Mouse (Mus musculus) kidney, adult 11 months (tissue): ENCODE data around the gene Phb2.

ENCODE experiments used
- DNase-seq: peaks from one replicate; pipeline ENCODE4 v3.0.0; 2022

Phb2 gene

DNA sequence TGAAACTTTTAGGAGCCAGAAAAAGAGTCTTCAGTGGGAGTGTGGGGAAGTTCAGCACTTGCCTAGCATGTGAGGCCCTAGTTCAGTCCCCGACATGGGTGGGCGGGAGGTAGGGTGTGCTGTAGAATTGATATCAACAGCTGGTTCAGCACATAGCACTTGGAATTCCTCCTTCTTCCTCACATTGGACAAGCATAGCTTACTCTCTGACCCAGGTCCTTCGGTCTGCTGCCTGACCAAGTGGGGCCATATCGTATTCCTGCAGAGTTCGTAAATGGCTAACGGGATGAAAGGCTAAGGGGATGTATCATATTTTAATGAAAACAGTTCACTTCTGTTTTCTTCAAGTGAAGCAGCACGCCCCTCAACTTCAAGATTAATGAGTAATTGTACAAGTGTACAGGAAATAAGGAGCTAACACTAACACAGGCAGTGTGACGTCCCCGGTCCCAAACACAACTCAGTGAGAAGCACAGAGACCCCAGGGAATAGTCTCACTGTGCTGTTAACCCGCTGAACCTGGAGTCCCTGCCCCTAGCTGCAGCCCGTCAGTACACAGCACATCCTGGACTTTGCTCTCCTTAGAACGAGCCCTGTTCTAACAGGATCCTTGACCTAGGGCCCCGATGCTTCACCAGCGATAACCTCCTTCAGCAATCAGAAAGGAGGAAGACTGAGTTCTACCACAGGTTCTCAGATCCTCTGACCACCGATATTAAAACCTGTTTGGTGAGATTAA is 18.7 kb upstream of the Phb2 start:
- DNase-seq = peak; percentile 54

DNA sequence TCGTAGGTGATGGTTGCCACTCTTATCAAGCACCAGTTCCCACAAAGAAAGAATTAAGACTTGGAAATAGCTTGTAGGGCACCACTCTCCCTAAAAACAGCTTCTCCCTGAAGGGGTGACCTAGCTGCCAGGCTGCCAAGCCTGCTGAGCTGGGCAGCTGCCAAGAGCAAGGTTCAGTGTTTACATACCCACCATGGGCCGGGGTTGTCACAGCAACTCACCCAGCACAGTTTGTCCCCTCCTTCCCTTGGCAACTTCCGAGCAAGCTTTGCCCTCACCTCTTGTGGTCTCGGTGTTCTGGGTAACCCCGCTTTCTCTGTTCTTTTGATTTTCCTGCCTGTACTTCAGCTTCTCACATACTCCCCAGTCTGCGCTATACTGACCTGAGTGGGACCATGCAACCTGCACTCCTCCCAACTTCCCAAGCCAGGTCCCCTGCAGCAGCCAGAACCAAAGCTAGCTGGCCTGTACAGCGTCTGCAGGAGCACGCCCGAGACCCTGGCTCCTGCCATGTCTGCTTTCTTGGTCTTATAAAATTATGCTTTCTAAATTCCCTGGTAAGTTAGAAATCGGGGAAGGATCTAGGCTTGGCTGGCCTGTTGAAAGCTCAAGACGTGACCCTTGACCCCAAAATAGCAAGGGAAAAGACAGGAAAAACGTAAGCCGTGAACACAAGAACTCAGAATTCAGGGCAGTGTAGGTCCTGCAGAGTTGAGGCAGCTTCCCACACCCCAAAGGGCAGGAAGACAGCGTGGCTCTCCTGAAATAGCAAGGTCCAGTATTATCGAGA is 17.8 kb upstream of the Phb2 start:
- DNase-seq = peak; percentile 94

DNA sequence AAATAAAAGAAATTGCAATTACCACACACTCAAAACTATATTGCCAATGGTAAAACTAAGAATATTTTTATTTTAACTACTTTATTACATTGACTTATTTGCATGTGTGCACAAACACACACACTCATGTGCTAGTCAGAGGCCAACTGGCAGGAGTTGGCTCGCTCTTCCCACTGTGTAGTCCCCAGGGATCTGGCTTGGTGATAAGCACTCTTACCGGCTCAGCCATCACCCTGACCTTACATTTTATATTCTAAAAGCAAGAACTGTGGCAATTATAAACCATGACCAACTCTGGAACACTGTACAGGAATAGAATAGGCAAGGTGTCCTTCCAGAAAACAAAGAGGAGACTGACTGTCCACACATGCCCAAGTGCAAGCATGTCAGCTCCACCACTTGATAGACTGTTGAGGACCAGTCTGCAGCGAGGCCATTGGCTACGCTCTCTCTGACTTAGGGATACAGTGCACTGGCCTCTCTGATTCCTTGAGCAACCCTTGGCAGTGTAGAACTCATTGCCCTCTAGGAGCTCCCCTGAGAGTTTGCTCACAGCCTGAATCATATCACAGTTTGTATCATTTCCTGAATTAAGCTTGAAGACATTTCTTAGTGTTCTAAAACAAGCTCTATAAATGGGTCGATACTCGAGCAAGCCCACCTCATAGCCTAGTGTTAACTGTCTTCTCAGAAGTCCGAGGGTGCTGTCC is 15.5 kb upstream of the Phb2 start:
- no peak for DNase-seq

DNA sequence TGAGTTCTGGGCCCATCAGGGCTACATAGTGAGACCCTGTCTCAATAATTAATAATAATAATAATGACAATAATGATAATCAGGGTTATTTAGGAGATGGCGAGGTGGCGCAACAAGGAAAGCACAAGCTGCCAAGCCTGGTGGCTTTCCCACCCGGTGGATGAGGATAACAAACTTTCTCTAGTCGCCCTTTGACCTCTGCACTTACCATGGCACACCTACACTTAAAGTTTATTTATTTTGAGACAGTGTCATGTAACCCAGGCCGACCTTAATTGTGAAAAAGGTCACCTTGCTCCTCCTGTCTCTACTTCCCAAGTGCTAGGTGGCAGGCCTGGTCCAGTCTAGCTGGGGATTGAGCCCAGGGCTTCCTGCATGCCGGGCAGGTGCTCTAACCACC is 13.4 kb upstream of the Phb2 start:
- DNase-seq = no peak

DNA sequence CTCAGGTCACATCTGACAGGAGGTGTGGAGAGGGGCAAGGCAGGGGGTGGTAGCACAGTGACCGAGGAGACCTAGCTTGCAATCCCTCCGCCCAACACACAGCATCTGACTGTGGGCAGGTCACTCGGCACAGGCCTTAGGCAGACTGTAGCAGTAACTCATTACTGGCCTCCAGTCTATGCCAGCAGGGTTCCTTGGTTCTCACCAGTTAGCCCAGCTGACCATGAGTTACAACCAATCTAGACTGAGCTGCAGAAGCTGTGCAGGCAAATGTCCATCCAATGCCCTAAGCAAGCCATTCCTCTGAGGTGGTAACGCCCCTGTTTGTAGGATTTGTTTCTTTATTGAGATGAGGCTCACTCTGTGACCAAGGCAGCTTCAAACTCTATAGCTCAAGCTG is 12.8 kb upstream of the Phb2 start:
- DNase-seq = no peak

DNA sequence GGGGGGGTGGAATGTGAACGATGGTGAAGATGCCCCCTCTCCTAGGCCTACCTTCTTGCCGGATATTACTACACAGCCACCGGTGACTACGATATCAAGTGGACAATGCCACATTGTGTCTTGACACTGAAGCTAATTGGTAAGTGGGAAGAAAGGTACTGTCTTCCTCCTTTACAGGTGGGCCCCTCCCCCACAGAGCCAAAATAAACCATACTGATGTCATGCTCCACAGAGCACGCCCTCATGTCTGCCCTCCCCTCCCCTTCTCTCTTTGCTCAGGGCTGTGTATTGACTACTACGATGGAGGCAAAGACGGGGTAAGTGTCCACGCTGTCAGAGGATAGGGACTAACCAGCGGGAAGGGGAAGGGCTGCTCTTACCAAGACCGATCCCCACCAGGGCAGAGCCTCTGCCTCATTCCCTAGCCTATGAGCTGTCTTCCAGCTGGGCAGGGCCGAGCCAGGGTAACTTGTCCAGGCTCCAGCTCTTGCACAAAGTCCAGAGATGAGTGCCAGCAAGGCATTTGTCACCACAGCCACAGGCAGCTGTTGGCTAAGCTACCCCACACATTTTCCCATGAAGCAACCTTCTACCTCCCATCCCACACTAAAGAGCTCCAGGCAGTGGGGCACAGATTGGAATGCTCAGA is 12.1 kb upstream of the Phb2 start:
- DNase-seq = peak; percentile 74

DNA sequence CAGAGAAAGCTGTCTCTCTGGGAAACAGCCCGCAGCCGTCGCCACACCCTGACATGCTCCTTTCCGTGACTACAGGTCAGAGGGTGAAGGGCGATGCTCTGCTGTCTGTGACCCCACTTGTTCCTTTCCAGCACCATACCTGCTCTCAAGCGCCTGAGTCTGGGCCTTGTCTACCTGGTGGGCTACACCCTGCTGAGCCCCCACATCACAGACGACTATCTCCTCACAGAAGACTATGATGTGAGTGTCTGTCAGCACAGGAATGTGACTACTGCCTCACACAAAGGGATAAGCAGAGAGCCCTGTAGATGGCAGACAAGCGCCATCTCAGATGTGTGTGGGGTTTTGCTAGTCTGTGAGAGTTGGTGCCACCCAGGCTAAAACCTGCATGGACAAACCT is 10.8 kb upstream of the Phb2 start:
- DNase-seq = no peak

DNA sequence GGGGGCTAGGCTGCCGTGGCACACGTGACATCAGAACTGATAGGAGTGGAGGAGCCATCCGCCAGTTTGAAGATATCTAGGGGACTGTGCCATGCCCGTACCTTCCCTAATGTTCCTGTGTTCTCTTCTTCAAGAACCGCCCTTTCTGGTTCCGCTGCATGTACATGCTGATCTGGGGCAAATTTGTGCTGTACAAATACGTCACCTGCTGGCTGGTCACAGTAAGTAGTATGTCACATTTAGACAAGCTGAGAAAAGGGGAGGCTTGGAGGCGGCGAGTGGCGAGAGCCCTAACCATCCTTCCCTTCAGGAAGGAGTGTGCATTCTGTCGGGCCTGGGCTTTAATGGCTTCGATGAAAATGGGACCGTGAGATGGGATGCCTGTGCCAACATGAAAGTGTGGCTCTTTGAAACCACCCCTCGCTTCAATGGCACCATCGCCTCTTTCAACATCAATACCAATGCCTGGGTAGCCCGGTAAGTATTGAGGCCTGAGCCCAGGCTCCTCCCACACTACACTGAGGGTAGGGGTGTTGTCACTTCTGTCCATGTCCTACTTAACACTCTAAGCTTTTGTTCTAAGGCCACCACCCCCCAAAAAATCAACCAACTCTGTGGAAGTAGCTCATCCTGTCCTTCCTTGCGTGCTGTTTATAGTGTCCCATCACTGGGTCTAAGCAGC is 9.9 kb upstream of the Phb2 start:
- DNase-seq = no peak

DNA sequence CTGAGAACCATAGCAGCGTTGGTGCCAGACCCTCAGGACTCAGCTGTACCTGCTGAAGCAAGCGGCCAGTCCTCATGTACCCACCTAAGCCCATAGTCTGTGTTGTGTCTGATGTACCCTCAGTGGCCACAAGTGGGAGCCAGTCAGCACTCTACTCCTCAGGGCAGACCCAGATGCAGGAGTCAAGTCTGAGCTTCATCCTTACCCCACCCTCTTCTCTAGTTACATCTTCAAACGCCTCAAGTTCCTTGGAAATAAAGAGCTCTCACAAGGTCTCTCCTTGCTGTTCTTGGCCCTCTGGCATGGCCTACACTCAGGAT is 9.4 kb upstream of the Phb2 start:
- peak; percentile 64 for DNase-seq

DNA sequence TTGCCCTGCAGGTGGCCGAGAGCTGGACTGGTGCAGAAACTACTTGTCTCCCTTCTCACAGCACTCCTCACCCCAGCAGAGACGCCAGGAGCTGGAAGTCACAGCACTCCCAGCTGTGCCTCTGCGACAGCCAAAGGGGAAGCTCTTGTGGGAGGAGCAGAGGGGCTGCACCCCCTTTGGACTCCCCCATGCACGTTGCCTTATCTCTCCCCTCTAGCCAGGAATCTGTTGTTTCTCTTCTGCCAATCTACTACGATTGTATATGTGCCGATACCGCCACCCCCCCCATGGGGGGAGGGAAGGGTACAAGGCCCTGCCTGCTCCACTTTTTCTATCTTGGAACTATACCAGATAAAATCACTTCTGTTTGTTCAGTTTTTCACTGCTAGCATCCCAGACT is 8.3 kb upstream of the Phb2 start:
- no peak for DNase-seq

DNA sequence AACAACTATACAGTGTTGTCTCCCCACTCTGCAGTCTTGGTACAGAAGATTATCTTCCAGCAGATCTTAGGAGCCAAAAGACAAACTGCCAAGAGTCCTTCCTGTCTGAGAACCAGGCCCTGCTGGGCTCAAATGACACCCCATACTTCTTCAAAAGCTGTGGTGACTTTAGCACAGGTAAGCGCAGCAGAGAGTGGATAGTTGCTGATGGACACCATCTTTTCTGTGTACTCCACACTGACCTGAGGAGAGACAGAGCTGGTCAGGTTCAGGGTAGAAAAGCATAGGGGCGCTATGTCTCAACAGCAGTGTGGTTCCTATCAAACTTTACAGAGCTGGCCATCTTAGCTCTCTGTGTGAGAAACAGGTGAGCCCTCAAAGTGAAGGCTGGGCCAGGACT is 7.7 kb upstream of the Phb2 start:
- DNase-seq = no peak

DNA sequence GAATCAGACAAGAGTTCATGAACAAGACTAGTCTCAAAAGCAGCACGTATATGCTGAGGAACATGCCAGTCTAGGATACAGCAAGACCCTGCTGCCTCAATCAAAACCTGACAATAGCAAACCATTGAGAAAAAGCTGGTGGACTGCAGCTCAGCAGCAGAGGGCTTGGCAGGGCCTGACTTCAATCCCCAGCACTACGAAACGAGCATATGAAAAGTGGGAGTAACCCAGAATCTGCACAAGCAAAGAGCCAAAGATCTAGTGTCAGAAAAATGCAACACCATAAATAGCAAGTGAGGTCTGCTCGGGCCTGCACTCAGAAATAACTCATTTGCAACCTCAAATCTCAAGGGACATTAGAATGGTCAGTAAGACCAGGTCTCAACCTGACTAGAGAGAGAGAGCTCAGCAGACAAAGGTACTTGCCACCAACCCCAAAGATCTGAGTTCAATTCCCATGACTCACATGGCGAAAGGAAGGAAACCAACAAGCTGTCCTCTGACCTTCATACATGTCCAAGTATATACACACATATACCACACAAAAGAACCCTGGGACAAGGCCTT is 6.0 kb upstream of the Phb2 start:
- no peak for DNase-seq

DNA sequence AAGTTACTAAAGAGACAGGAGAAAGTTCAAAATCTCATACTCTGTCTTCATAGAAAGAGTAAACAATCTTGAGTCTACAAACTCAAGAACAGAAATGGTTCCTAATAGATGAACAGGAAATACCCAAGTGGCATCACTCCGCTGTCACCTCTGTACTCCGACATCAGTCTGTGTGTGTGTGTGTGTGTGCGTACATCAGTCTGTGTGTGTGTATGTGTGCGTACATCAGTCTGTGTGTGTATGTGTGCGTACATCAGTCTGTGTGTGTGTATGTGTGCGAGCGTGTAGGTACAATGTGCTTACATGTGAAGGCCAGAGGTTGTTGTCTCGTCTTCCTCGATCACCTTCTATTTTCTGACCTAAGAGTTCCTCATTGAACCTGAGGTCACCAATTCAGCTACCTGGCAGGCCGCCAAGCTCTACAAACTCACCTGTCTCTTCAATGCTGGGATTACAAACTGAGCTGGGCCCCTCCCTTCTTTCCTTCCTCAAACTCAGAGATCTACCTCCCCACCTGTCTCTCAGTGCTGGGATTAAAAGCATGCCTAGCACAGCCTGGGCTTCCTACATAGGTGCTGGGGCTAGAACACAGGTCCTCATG is 3.7 kb upstream of the Phb2 start:
- no peak for DNase-seq

DNA sequence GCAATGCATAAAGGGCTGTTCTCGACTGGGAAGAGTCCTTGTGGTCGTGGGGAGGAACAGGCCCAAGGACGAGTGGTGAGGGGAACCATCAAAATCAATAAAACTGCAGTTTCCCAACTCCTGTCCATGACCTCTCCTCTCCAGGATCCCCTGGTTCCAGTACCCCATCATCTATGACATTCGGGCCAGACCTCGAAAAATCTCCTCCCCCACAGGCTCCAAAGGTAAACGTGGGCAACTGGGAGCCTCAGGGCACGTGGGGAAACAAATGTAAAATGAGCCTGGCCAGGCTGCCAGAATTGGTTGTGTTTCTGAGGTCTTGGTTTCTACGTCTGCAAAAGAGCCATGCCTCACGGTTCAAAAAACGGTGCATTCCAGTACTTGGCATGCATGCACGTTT is 782 bp downstream of the Phb2 start:
- no peak for DNase-seq

DNA sequence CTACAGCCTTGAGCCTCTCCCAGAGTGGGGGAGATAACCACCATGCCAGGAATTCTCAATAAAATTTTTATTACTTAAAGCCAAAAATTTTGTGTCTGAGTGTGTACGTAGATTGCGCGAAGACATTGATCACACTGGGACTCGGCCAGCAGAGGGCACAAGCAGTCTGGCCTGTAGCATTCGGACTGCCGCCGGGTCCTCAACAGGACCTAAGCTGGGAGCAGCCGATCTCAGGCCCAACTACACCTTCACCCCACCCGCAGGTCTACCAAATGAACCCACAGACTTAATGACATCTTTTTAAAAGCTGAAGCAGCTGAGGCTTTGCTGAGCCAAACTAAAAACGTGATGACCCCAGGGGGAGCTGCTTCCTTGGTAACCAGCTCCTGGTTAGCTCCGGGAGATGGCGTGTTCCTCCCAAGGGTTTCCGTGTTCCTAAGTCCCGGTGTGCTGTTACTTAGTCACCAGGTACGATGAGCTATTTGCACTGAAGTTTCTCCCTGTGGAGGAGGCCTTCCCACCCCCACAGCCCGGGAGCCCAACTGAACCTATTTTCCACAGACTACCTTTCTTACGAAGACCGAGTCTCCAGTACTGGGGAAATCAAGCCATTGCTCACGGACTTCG is 4.8 kb downstream of the Phb2 start:
- DNase-seq = peak; percentile 26

DNA sequence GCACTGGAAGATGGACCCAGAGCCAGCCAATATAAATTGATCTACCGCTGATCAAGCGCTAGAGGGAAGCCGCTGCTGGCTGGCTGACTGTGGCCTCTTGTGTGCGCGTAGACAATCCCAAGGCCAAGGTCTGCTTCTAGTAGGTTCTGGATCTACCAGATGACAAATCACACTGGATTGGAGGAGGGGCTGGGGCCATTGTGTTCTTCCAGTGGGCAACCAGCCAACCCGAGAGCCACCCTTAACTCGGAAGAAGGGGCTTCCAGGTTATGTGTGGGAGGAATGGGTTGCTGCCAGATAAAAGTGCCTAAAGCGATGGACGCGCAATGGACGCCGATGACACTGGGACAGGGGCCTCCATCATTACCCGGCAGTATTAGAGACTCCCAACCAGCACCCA is 5.8 kb downstream of the Phb2 start:
- DNase-seq = no peak

DNA sequence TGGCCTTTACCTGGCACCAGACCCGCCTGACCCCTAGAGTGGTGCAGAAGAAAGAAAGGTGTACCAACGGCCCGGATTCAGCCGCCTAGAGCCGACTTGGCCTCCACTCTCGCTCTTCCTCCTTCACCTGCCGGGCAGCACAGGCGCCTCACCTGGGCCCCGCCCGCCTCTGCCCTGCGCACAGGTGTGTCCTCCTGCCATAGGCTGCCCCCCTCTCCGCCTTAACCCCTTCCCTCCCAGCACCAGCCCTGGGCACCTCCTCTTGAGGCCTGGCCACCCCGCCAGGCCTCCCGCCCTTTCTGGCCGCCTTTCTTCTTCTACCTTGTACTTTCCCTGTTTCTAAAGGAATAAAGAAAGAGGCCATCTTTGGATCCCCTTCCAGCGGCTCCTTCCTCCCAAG is 6.6 kb downstream of the Phb2 start:
- peak; percentile 69 for DNase-seq

DNA sequence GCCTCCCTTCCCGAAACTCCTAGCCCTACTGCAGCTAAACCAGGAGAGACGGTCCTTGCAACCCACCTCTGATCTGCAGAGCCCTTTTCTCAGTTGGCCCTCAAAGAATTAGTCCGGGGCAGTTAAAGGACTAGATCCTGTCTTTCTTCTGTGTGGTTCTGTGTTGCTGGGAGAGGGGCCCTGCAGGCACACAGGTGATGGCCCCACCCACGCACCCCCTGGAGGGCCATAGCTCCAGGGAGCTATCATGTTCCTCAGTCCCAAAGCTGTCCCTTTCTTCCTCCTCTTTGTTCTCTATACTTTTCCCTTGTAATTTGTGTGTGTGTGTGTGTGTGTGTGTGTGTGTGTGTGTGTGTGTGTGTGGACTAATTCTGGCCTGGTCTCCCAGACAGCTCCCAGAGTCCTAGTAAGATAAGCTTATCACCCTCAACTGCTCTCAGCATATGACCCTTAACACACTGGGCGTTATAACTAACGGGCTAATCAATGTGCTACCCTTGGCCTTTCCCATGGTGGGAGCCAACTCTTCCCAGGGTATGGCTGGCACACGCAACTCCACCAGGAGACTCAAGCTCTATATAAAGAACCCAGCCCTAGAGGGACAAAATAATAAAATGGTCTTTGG is 7.3 kb downstream of the Phb2 start:
- DNase-seq = no peak

DNA sequence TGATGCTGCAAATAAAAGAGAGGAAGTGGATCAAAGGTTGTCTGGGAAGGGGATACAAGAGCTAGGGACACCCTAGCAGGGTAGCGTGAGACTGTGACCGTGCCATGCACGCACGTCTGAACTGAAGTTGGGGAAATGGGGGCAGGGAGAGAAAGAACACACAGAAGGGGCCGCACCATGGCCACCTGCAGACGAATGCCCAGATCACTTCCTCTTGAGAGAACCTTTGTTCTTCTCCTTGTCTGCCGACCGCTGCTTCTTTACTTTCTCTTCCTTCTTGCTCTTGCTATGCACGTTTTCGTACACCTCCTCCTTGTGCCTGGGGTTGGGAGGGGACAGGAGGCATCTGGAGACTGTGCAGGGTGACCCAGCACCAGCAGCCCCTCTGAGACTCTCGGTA is 8.8 kb downstream of the Phb2 start:
- DNase-seq = no peak

DNA sequence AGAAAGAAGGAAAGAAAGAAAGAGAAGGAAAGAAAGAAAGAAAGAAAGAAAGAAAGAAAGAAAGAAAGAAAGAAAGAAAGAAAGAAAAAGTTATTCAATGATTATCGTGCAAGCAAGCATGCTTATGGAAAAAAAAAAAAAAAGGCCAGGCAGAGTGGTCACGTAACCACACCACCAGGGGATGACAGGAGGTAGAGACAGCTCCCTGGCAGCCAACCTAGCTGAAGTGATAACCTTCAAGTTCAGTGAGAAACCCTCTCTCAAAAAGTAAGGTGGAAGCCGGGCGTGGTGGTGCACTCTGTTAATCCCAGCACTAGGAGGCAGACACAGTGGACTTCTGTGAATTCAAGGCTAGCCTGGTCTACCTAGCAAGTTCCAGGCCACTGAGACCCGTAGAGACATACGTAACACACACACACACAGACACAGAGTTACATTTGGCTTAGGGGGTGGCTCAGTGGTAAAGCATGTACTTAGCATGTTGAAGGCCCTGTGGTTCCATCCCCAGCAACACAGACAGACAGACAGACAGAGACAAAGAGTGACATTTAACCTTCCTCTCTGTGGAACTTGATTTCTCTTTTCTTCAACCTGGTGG is 10.8 kb downstream of the Phb2 start:
- DNase-seq = no peak

DNA sequence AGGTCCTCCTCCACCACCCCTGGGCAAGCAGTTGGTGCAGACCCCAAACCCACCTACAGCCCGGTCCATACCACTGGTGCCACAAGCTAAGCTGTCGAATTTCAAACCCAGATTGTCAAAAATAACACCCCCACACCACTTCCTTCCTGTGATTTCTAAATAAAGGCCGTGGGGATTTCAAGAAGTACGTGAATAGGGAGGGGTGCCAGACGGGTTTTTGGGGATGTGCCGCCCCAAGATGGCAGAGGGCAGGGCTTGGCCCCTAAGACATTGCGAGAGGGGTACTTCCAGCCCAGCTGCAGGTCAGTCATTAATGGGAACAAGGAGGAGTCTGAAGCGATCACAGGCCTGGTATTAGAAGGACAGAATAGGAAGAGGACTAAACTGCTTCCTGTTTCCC is 11.4 kb downstream of the Phb2 start:
- no peak for DNase-seq
